Mouse (Mus musculus): ENCODE data around the gene Tomt.

Tomt gene

DNA sequence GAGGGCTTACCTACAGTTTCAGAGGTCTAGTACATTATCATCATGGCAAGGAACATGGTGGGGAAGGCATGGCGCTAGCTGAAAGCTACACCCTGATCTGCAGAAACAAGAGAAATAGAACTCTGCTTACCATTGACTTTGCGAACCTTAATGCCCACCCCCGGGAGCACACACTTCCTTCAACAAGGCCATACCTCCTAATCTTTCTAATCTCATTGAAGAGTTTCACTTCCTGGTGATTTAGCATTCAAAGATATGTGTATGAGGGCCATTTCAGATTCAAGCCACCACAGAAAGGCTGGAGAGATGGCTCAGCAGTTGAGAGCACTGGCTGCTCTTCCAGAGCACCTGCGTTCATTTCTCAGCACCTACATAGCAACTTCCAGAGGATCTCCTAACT is 49.1 kb downstream of the Tomt start, which contains the start of gene Folr2:
Gene Folr2 (minus strand): TSS at position 101 of the 400 bp plus-strand sequence.
- DNase-seq (ENCODE audit: low read depth): no peak

DNA sequence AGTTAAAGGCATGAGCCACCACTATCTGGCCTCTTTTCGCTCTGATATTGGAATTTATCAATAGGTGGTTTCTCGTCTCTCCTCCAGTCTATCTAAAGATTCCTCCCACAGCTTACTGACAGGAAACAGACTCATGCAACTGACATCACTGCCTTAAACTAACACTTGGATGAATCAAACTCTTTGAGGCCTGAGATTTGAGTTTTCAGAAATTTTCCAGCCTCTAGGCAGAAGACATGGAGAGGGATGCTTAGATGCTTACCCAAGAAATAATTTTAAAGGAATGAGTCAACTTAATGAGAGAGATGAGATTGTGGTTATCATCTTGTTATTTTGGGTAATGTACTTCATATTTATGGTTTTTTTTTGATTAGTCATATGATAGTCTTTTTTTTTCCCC is 52.3 kb downstream of the Tomt start:
- no peak for DNase-seq (ENCODE audit: low read depth)

DNA sequence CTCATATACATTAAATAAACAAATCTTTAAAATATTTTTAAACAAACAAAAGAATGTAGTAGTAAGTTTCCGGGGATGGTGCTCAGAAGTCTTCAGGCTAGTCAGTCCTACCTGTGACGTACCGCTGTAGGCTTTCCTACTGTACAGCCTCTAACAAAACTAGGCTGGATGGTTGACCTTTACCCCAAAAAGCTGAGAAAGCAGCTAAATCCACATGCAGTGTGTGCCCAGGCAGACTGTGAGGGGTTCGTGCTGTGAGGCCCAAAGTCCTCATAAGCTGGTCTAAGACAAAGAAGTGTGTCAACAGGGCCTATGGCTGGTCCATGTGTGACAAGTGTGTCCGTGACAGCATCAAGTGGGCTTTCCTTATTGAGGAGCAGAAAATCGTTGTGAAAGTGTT is 53.3 kb downstream of the Tomt start:
- DNase-seq (ENCODE audit: low read depth): no peak

DNA sequence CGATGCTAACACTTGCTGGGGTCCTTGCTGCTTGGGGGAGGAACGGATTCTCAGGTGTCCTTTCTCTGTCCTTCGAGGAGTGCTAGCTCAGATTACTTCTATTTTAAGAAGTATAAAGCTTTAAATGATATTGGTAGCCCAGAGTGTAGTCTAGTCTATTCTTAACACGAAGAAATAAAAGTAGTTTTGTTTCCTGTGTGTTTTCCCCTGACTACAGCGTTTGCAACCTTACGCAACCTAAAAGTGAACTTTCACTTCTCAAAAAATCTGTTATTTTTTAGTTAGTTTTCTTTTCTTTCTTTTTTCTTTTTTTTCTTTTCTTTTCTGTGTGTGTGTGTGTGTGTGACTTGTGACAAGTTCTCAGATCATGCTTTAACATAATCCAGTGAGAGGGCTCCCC is 54.5 kb downstream of the Tomt start:
- no peak for DNase-seq (ENCODE audit: low read depth)

Measured in fibroblast of lung, adult 2 months (primary cell).